Mouse (Mus musculus): ENCODE measurements around the gene Atf2. TPM values are rescaled to one million over a fixed set of nuclear protein-coding genes. Genes with fewer than 3 reads are reported as not detected.

Gene Atf2
- total RNA-seq, 2 experiments from 2014 or later = 25.2 to 27.5 TPM

DNA sequence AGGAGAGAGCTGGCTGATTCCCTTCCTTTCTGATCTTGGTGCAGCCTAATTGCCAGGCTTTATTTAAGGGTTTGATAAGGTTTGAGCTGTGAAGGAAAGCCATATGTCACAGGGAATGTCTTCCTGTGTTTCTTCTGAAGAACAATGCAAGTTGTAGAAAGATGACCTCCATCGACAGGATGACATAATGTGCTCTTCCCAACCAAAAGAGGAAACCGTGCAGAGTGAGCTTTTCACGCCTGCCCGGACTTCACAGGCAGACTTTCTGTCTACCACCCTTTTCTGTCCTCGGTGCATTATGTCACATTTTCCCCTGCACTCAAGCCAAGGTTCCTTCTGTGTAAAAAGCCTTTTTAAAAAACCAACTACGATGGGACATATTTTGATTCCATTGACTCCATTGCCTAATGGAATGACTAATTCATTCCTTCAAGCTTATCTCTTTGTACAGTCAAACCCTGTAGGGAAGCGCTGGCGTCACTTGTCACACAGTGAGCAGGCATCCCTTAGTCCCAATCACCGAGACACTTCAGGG is 110.0 kb downstream of the Atf2 start:
- H3K27ac ChIP-seq = no peak overlapping the region
- no peak overlapping the region; the same call in 1 of the 2 replicates for H3K4me3 ChIP-seq
- intact Hi-C loops (cut with DNase I) = no loop called here
- no peak for TF ChIP-seq CTCF (IDR thresholded peaks at IDR 0.05)
- DNase-seq = no peak

DNA sequence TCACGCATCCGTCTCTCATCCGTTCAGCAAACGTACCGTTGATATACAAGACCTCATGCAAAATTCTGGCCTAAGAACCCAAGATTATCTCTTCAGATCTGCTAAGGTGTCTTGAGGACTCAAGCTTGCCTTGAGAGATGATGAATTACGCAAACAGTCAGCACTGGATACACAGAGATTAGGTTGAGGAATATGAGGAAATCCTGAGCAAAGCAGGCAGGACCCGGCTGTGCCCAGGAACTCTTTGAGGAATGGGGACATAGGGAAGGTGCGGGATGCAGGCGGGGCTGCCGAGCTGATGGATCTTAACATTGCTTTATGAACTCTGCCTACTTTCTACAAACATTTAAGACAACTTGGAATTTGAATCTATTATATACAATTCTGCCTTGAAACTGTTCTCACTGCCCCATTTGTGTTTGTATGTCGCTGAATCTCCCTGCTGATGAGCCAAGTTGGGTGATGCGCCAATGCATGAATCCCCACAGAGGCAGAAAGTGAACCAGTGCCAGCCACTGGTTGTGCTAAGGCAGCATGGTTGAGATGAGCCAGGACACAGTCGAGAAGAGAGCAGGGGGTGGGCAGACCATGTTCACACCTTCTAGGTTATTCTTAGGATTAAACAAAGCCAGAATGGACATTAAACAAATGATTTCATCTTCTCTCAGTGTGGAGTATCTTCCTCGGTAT is 112.0 kb downstream of the Atf2 start:
- H3K4me3 ChIP-seq = no peak overlapping the region
- H3K27ac ChIP-seq = no peak overlapping the region
- intact Hi-C loops (cut with DNase I) = no loop called here

DNA sequence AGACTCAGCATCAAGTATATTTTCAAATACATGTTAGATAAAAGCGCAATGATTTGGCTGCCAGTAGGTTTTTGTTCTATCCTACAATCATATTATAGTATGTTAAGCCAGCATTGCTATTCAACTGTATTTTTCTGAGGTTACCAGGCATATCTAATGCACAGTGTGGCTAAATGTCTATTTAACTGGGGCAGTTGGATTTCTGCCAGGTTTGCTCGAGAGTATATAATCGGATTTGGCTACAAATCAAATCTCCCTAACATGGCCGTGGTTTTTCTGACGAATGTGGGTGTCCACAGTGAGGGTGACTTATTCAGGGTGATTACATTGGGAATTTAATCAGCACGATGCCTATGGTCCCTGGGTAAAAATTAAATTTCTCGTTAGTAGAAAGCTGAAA is 112.6 kb downstream of the Atf2 start:
- TF ChIP-seq CTCF (IDR thresholded peaks at IDR 0.05) = no peak
- no peak for DNase-seq
- intact Hi-C loops (cut with DNase I) = no loop called here
- no peak overlapping the region for H3K27ac ChIP-seq
- no peak overlapping the region for H3K4me3 ChIP-seq

More for the DNA sequence above, 112.0 kb downstream of the Atf2 start:
- TF ChIP-seq CTCF (IDR thresholded peaks at IDR 0.05) = no peak
- no peak for DNase-seq

DNA sequence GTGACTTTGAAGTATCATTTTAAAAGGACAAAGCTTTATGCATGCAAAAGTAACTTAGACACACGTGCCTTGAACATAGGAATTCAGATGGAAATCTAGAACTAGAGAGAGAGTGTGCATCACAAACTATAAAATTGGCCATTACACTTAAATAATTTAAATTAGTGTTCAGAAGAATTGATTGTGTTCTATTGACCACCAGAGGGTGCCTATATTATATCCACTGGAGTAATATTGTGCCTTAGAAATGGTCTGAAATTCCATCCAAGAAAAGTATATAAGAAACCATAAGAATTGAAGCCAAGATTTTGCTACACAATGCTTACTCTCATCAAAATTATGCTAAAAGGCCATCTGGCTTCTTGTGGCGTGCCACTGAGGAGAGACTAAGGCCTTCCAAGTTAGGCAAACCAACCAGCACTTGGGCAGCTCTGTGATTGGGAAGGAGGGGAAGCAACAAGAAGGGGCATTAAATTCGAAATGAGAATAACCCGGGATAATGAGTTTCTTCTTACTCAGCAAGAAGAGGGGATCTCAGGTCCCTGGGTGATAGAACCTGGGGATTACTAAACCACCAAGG is 113.3 kb downstream of the Atf2 start:
- intact Hi-C loops (cut with DNase I) = no loop called here
- TF ChIP-seq CTCF (IDR thresholded peaks at IDR 0.05) = no peak
- no peak overlapping the region for H3K27ac ChIP-seq
- H3K4me3 ChIP-seq = no peak overlapping the region
- no peak for DNase-seq

DNA sequence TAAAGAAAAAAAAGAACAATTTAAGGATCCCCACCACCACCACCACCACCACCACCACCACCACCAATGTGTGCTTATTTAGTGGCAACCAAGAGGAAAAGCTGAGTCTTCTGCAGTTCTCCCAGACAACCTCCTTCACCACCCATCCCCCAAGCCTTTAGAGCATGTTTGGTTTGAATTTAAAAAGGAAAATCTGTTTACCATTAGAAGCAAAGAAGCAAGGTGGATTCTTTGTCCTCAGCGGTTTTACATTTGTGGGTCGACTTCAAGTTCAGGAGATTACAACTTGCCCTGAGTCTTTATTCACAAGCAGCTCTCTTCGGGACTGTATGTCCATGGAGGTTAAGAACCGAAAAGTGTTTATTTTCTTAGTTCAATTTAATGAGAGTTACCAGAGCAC is 115.5 kb downstream of the Atf2 start:
- no peak for TF ChIP-seq CTCF (IDR thresholded peaks at IDR 0.05)
- DNase-seq = no peak
- Histone ChIP-seq H3K27ac (no peak overlapping the region), H3K4me3 (no peak overlapping the region)
- intact Hi-C loops (cut with DNase I) = no loop called here

DNA sequence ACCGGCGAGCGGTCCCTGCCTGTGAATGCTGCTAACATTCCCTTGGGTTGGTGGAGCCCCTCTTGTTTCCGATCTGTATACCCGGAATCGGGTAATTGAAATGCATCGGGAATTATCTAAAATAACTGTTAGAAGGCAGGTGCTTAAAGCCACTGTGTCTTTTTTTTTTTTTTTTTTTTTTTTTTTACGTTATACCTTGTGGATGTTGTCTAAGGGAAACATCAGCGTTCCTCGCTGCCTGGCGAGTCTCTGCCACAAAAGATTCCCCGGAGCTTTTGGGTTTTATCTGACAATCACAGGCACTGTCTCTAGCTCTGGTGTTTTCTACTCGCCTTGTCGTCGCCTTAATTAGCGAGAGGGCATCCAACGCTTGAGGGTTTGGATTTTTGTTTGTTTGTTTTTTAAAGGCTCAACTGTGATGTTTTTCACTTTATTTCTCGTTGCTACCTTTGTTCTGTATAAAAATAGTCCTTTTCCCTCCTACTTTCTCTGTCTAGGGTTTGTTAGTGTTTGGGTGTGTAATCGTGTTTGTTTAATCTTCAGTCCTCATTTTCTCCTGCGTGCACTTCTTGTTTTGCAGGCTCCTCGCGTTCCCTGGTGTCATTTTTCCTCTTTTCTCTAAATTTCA is 116.6 kb downstream of the Atf2 start:
- intact Hi-C loops (cut with DNase I) = no loop called here
- DNase-seq = no peak
- Histone ChIP-seq H3K4me3 (peak overlapping the region; percentile 89), H3K27ac (no peak overlapping the region)
- TF ChIP-seq CTCF (IDR thresholded peaks at IDR 0.05) = no peak

DNA sequence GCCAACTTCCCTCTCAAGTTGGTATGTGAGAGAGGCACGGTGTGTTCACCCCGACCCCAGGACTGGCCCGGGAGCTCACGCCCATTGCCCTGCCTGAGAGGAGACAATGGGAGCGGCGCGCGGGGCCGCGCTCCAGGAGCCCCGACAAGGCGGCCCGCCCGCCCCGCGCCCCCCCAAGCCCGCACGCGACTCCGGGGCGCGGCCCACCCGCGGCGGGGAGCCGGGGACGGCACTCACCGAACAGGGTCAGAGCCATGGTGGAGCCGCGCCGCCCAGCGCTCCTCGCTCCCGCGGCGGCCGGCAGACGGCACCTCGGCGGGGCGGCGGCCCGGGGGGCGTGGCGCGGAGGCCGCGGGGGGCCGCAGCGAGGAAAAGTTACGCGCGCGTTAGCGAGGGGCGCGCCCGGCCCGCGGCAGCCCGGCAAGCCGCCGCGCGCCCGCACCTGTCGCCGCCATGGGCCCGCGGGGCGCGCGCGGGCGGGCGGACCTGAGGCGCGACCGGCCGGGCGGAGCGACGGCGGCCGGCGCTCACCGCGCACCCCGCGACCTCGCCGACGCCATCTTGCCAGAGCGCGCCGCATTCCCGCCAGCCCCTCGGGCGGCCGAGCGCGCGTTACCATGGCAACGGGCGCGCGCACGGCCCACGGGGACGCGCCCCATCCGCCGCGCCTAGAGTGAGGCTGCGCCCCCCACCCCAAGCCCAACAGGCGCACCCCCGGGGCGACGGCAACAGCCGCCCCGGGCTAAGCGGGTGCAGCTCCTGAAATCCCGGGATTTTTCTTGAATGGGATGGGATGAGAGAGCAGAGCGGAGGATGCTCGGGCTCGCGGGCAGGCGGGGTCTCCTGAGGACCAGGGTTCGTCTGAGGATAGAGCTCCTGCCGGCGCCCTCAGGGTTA is 117.4 kb downstream of the Atf2 start, which contains the start of gene Chn1:
Gene Chn1 (minus strand): TSS at position 561 of the 897 bp plus-strand sequence.
- no peak for TF ChIP-seq CTCF (IDR thresholded peaks at IDR 0.05)
- H3K27ac ChIP-seq = no peak within 1 kb of the TSS
- DNase-seq = peak; percentile 57
- intact Hi-C loops (cut with DNase I) = no loop called here
- peak within 1 kb of the TSS; percentile 89 for H3K4me3 ChIP-seq

DNA sequence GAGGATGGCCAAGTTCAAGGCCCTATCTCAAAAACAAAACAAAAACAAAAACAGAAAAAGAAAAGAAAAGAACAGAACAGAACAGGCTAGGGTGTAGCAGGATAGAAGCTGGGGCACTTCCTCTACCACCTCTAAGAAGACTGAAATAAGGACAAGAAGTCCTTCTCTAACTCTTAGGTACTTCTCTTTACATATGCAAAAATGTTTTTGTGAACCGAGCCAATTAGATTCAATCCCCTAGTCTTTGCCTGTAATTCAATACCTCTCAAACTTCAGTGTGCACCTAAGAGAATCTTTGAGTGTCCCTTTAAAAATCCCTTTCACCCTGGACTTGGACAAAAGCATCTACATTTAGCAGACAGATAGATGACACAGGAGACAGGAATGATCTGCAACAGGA is 119.5 kb downstream of the Atf2 start:
- DNase-seq = no peak

DNA sequence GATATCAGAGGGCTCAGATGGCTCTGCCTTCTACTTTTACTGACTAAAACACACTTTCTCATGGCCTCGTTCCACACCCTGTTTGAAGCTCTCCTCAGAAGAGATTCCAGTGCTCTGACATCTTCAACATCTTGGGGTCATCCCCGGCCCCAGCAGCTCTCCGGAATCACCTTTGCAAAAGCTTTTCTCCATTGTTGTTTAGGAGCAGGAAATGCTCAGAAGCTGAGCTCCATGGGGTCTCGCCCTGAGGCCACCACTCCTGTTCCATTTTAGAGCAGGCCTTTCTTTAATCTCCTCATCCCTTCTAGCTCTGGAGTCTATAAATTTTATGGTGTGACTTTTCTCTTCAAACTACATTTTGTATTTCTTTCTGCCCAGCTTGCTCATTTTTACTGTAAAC is 123.8 kb downstream of the Atf2 start:
- intact Hi-C loops (cut with DNase I) = no loop called here
- no peak for TF ChIP-seq CTCF (IDR thresholded peaks at IDR 0.05)
- no peak overlapping the region for H3K4me3 ChIP-seq

More for the DNA sequence above, 119.5 kb downstream of the Atf2 start:
- TF ChIP-seq CTCF (IDR thresholded peaks at IDR 0.05) = no peak
- intact Hi-C loops (cut with DNase I) = no loop called here
- H3K4me3 ChIP-seq = no peak overlapping the region
- H3K27ac ChIP-seq = no peak overlapping the region

More for the DNA sequence above, 123.8 kb downstream of the Atf2 start:
- DNase-seq = no peak
- H3K27ac ChIP-seq = no peak overlapping the region

Other genes starting within 250 kb of the Atf2 start
- gene Chn1, start 117.3 kb downstream of the Atf2 start, total RNA-seq (2021) = 1 to 10 TPM; 2.3 to 4.9 TPM
- gene Atp5g3, start 18.7 kb upstream of the Atf2 start, total RNA-seq (2021) = 1,000 to 10,000 TPM in 1 of 2 experiments, 100 to 1,000 TPM in 1; 956 to 1,535 TPM

Measured in gastrocnemius, adult 2 months (tissue).